Mouse (Mus musculus): ENCODE measurements around the gene Gm36864. TPM values are rescaled to one million over a fixed set of nuclear protein-coding genes. Genes with fewer than 3 reads are reported as not detected.
A peak's percentile ranks its signal among the peaks of the same experiment; 100 is the strongest.

The Gm36864 gene
- polyA plus RNA-seq, 1 experiment: not detected

DNA sequence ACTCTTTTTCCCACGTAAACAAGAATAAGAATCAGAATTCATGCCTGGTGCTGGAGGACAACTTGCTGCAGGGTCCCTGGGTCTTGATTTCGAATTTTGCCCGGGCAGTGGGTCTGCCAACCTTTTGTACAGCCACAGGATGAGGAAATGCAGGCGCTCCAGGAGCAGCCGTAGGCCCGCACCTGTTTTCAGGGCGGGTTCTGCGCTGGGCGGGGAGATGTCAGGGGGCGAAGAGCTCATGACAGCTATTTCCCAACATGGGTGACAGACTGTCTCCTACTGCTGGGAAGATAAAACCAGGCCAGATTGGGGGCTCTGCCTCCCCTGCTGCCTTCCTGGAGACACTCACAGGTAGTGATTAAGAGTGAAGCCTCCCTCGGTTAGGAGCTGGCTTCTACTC is 38.1 kb downstream of the Gm36864 start:
- Histone ChIP-seq H3K4me3 (ENCODE audit: insufficient read depth, low read length) (no peak overlapping the region), H3K27ac (ENCODE audit: insufficient read depth, low read length) (no peak overlapping the region), H3K4me1 (ENCODE audit: control insufficient read depth, insufficient read depth, low read length) (no peaks in the 10 kb centered on the region)
- TF ChIP-seq CTCF (IDR thresholded peaks at IDR 0.05; ENCODE audit: borderline replicate concordance, insufficient read depth, low read length) (no peak), POLR2A (IDR thresholded peaks at IDR 0.05; ENCODE audit: low read depth, low read length) (no peak)

DNA sequence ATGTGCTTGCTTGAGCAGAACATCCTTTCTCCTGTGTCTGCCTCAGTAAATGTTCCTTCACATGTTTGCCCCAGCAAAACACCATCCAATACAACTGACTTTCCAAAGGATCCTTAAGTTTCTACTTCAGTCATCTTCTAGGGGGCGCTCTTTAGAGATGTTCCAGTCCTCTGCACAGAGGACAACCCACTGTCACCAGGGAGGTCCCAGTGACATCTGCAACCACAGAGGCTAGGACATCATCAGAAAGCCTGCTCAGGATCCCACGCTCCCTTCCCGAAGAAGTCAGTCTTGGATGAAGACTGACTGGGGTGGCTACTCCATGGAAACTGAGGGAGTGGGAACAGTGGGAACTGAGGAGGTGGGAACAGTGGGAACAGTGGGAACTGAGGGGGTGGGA is 39.6 kb downstream of the Gm36864 start:
- TF ChIP-seq POLR2A (IDR thresholded peaks at IDR 0.05; ENCODE audit: low read depth, low read length): no peak
- no peak for TF ChIP-seq CTCF (IDR thresholded peaks at IDR 0.05; ENCODE audit: borderline replicate concordance, insufficient read depth, low read length)
- no peaks in the 10 kb centered on the region for H3K4me1 ChIP-seq (ENCODE audit: control insufficient read depth, insufficient read depth, low read length)
- no peak overlapping the region for H3K4me3 ChIP-seq (ENCODE audit: insufficient read depth, low read length)
- no peak overlapping the region for H3K27ac ChIP-seq (ENCODE audit: insufficient read depth, low read length)

DNA sequence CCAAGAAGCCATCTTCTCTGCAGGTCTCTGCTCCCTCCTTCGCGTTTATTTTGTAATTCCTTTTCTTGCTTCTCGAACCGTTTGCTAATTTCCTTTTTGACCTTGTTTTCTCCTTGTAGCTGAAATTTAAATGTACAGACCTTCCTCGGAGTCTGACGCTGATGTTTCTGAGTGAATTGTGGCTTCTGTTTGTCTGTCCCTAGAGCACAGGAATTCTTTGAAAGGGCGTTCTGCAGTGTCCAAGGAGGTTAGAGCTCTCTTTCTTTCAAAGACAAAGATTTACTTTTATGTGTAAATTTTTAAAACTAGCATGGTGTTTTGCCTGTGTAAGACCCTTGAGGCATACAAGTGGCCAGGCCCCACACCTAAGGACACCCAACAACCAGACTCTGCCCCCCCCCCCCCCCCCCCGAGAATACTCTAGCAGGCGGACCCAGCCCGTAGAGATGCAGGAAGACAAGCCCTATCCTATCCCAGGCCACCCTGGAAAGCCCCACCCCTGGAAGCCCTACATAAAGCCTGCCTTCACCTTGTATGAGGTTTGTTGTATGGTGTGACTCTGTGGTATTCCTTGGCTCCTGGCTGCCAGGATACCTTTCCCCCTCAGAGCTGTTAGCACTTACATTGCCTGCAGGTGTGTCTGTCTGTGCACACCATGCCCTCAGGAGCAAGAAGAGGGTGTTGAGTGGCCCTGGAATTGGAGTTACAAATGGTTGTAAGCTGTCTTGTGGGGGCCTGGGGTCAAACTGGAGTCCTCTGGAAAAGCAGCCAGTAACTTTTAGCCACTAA is 40.7 kb downstream of the Gm36864 start:
- TF ChIP-seq POLR2A (IDR thresholded peaks at IDR 0.05; ENCODE audit: low read depth, low read length) (no peak), CTCF (IDR thresholded peaks at IDR 0.05; ENCODE audit: borderline replicate concordance, insufficient read depth, low read length) (no peak)
- Histone ChIP-seq H3K27ac (ENCODE audit: insufficient read depth, low read length) (no peak overlapping the region), H3K4me3 (ENCODE audit: insufficient read depth, low read length) (no peak overlapping the region), H3K4me1 (ENCODE audit: control insufficient read depth, insufficient read depth, low read length) (no peaks in the 10 kb centered on the region)

DNA sequence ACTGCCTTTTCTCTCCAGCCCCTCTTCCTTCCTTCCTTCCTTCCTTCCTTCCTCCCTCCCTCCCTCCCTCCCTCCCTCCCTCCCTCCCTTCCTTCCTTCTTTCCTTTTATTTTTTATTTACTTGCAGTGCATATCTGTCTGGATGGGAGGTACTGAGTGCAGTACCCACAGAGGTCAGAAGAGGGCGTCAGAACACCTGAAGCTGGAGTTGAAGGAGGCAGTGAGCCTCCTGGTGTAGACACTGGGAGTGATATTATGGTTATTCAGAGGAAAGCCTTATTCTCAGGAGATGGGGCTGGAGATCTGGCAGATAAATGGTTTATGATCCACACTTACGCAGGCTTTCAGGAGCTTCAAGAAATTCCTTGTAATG is 41.3 kb downstream of the Gm36864 start:
- no peak for TF ChIP-seq POLR2A (IDR thresholded peaks at IDR 0.05; ENCODE audit: low read depth, low read length)
- TF ChIP-seq CTCF (IDR thresholded peaks at IDR 0.05; ENCODE audit: borderline replicate concordance, insufficient read depth, low read length): 0 out of 2 replicates have a peak, but pooled peaks have one; percentile 8
- Histone ChIP-seq H3K27ac (ENCODE audit: insufficient read depth, low read length) (no peak overlapping the region), H3K4me3 (ENCODE audit: insufficient read depth, low read length) (no peak overlapping the region), H3K4me1 (ENCODE audit: control insufficient read depth, insufficient read depth, low read length) (no peaks in the 10 kb centered on the region)

DNA sequence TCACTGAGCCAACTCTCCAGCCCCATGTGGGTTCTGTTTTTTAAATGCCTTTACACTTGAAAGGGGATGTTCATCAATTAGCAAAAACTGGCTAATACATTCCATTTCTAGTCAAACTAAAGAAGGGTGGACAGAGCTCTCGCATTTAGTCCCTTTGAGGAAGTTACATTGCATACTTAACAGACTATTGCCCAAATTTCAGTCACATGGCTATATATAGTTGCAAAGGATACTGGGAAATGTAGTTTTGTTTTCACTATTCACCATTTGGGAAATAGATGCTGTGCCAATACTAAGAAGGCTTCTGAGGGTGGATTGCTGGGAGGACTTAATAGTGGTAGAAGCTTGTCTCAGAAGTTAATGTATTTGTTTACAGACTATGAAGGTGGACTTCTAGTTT is 45.0 kb downstream of the Gm36864 start:
- no peaks in the 10 kb centered on the region for H3K4me1 ChIP-seq (ENCODE audit: control insufficient read depth, insufficient read depth, low read length)
- no peak overlapping the region for H3K4me3 ChIP-seq (ENCODE audit: insufficient read depth, low read length)
- TF ChIP-seq CTCF (IDR thresholded peaks at IDR 0.05; ENCODE audit: borderline replicate concordance, insufficient read depth, low read length) (no peak), POLR2A (IDR thresholded peaks at IDR 0.05; ENCODE audit: low read depth, low read length) (no peak)
- no peak overlapping the region for H3K27ac ChIP-seq (ENCODE audit: insufficient read depth, low read length)

DNA sequence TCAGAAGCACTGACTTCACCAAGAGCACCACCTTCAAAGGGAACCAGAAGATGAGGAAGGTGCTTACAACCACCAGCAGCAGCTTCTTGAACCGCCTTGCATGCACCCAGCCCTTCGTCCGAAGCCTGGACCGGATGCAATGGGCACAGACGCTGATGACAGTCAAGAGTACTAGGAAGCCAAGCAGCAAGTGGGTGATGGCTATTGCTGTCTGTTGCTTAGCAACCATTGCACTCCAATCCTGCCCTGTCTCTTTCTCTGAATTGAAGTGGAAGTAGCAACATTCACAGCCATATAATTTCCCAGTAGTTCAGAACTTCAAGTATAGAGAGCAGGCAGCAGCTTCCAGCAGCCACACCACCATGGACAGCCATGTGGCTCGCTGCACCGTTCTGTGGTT is 45.6 kb downstream of the Gm36864 start:
- Histone ChIP-seq H3K4me3 (ENCODE audit: insufficient read depth, low read length) (no peak overlapping the region), H3K27ac (ENCODE audit: insufficient read depth, low read length) (no peak overlapping the region), H3K4me1 (ENCODE audit: control insufficient read depth, insufficient read depth, low read length) (no peaks in the 10 kb centered on the region)
- TF ChIP-seq POLR2A (IDR thresholded peaks at IDR 0.05; ENCODE audit: low read depth, low read length) (no peak), CTCF (IDR thresholded peaks at IDR 0.05; ENCODE audit: borderline replicate concordance, insufficient read depth, low read length) (no peak)

DNA sequence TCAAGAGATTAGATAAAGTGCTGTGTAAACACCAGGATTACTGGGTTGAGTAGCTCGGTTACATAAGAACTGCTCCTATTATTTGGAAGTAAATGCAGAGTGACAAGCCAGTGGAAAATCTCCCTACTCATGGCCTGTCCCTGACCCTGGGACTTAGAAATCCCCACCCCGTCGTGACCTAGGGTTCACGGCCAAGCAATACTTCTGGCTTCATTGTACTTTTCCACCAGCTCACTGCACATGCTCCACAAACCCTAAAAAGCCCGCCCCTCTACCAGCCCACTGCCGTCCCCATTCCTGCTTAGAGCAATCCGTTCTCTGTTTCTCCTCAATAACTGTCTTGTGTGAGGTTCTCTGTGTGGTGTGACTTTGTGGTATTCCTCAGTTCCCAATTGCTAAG is 51.8 kb downstream of the Gm36864 start:
- H3K27ac ChIP-seq (ENCODE audit: insufficient read depth, low read length): no peak overlapping the region
- no peak overlapping the region for H3K4me3 ChIP-seq (ENCODE audit: insufficient read depth, low read length)
- H3K4me1 ChIP-seq (ENCODE audit: control insufficient read depth, insufficient read depth, low read length): no peaks in the 10 kb centered on the region
- TF ChIP-seq POLR2A (IDR thresholded peaks at IDR 0.05; ENCODE audit: low read depth, low read length) (no peak), CTCF (IDR thresholded peaks at IDR 0.05; ENCODE audit: borderline replicate concordance, insufficient read depth, low read length) (no peak)

DNA sequence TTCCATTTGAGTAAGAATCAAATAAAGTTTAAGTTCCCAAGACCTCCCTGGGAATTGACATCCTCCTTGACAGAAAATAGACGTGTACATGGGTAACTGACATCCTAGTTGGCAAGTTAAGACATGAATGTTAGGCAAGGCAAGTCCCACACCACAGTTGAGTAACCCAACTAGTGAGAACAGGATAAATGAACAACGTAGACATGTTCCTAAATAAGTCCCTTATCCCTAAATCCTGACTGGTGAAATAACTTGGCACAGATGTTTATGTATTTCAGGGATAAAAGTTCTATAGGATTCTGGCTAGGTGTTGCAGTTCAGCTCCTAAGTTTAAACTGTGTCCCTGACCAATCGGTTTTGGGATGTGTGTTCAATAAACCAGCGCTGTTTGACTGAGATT is 55.0 kb downstream of the Gm36864 start:
- TF ChIP-seq POLR2A (IDR thresholded peaks at IDR 0.05; ENCODE audit: low read depth, low read length) (no peak), CTCF (IDR thresholded peaks at IDR 0.05; ENCODE audit: borderline replicate concordance, insufficient read depth, low read length) (no peak)
- Histone ChIP-seq H3K4me3 (ENCODE audit: insufficient read depth, low read length) (no peak overlapping the region), H3K4me1 (ENCODE audit: control insufficient read depth, insufficient read depth, low read length) (no peaks in the 10 kb centered on the region), H3K27ac (ENCODE audit: insufficient read depth, low read length) (no peak overlapping the region)

DNA sequence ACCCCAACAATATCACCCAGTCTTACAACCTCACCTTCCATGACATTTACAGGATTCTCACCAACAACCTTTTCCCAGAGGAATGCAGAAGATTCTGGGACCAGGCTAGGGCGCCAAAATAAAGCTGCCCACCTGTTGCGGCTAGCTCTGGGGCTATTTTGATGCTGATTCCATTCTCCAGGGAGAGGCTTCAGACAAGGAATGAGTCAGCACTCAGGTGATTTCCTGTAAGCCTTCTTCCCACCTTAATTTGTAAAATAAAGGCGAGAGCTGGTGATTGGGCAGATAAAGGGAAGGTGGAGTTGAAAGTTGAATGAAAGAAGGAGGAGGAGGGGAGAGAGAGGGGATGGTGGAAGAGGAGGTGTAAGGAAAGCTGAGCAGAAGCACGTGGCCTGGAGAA is 55.4 kb downstream of the Gm36864 start:
- TF ChIP-seq POLR2A (IDR thresholded peaks at IDR 0.05; ENCODE audit: low read depth, low read length): no peak
- TF ChIP-seq CTCF (IDR thresholded peaks at IDR 0.05; ENCODE audit: borderline replicate concordance, insufficient read depth, low read length): no peak
- Histone ChIP-seq H3K27ac (ENCODE audit: insufficient read depth, low read length) (no peak overlapping the region), H3K4me3 (ENCODE audit: insufficient read depth, low read length) (no peak overlapping the region), H3K4me1 (ENCODE audit: control insufficient read depth, insufficient read depth, low read length) (no peaks in the 10 kb centered on the region)

Other genes starting within 250 kb of the Gm36864 start
- gene Klk1b11, start 240.3 kb upstream of the Gm36864 start, polyA plus RNA-seq (2011; ENCODE audit: insufficient read length, low read depth, missing spikeins): not detected in 2 replicates
- not detected in 2 replicates for gene Klk1b26, start 224.0 kb upstream of the Gm36864 start, polyA plus RNA-seq (2011; ENCODE audit: insufficient read length, low read depth, missing spikeins)
- not detected in 2 replicates for gene Klk1b27, start 183.9 kb upstream of the Gm36864 start, polyA plus RNA-seq (2011; ENCODE audit: insufficient read length, low read depth, missing spikeins)
- not detected in 2 replicates for gene Klk1b21, start 133.8 kb upstream of the Gm36864 start, polyA plus RNA-seq (2011; ENCODE audit: insufficient read length, low read depth, missing spikeins)
- not detected in 2 replicates for gene Klk1b22, start 123.5 kb upstream of the Gm36864 start, polyA plus RNA-seq (2011; ENCODE audit: insufficient read length, low read depth, missing spikeins)
- not detected in 2 replicates for gene Klk1b16, start 99.4 kb upstream of the Gm36864 start, polyA plus RNA-seq (2011; ENCODE audit: insufficient read length, low read depth, missing spikeins)
- gene Klk1b24, start 47.9 kb upstream of the Gm36864 start, polyA plus RNA-seq (2011; ENCODE audit: insufficient read length, low read depth, missing spikeins): not detected in 2 replicates
- gene Klk1b3, start 38.0 kb upstream of the Gm36864 start, polyA plus RNA-seq (2011; ENCODE audit: insufficient read length, low read depth, missing spikeins): not detected in 2 replicates
- not detected in 2 replicates for gene Klk1b4, start 28.7 kb upstream of the Gm36864 start, polyA plus RNA-seq (2011; ENCODE audit: insufficient read length, low read depth, missing spikeins)
- gene Klk1b5, start 20.2 kb upstream of the Gm36864 start, polyA plus RNA-seq (2011; ENCODE audit: insufficient read length, low read depth, missing spikeins): not detected in 2 replicates
- not detected in 2 replicates for gene Klk1, start 10.8 kb upstream of the Gm36864 start, polyA plus RNA-seq (2011; ENCODE audit: insufficient read length, low read depth, missing spikeins)
- gene 1700028J19Rik, start 10.5 kb downstream of the Gm36864 start, polyA plus RNA-seq (2011; ENCODE audit: insufficient read length, low read depth, missing spikeins): 0.75 and 1.1 TPM in 2 replicates
- gene 2410002F23Rik, start 10.5 kb downstream of the Gm36864 start, polyA plus RNA-seq (2011; ENCODE audit: insufficient read length, low read depth, missing spikeins): 71.4 and 78.0 TPM in 2 replicates
- gene Acp4, start 21.2 kb downstream of the Gm36864 start, polyA plus RNA-seq (2011; ENCODE audit: insufficient read length, low read depth, missing spikeins): not detected in 2 replicates
- not detected in 2 replicates for gene Gm15517, start 25.3 kb downstream of the Gm36864 start, polyA plus RNA-seq (2011; ENCODE audit: insufficient read length, low read depth, missing spikeins)
- 2.6 and 13.4 TPM in 2 replicates for gene Clec11a, start 70.7 kb downstream of the Gm36864 start, polyA plus RNA-seq (2011; ENCODE audit: insufficient read length, low read depth, missing spikeins)
- gene Shank1, start 74.1 kb downstream of the Gm36864 start, polyA plus RNA-seq (2011; ENCODE audit: insufficient read length, low read depth, missing spikeins): 1.1 and 2.6 TPM in 2 replicates
- gene Syt3, start 147.9 kb downstream of the Gm36864 start, polyA plus RNA-seq (2011; ENCODE audit: insufficient read length, low read depth, missing spikeins): 0.18 and 0.25 TPM in 2 replicates
- gene 1700008O03Rik, start 149.6 kb downstream of the Gm36864 start, polyA plus RNA-seq (2011; ENCODE audit: insufficient read length, low read depth, missing spikeins): not detected in 2 replicates
- gene Lrrc4b, start 192.8 kb downstream of the Gm36864 start, polyA plus RNA-seq (2011; ENCODE audit: insufficient read length, low read depth, missing spikeins): 0.32 TPM in 1 of 2 replicates, not detected in the other
- not detected in 2 replicates for gene Aspdh, start 229.2 kb downstream of the Gm36864 start, polyA plus RNA-seq (2011; ENCODE audit: insufficient read length, low read depth, missing spikeins)
- gene Josd2, start 231.8 kb downstream of the Gm36864 start, polyA plus RNA-seq (2011; ENCODE audit: insufficient read length, low read depth, missing spikeins): 53.0 and 53.9 TPM in 2 replicates